Mouse (Mus musculus): ENCODE data around the gene Sftpd.

Gene Sftpd

DNA sequence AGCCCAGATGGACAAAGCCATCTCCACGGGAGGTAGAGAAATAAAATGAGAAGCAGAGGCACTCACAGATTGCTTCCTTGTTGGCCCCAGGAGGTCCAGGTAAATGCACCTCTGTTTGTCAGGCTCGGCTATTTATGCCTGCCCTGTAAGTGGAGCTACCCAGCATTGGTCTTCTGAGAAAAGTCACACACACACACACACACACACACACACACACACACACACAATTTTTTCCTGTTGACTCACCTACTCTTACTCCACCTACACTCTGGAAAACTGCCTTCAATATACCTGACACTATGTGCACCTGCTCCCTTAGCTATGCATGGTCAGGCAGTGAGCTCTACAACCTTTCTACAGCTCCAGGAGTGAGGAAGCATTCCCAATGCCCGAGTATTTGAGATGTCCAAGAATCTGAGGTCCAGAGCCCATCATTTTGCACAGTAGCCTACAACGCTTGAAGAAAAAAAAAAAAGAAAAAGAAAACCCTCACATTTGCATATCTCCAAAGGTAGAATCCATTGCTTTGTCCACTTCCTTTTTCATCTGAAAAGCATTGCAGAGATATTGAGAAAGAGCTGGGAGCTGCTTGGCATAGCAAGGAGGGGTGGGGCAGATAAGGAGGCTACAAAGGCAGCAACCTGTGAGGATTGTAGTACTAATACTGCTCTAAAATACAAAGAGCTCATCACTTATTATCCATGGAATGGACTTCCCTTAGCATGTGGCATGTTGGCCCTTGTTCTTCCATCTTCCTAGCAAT is at the start of gene Sftpd:
Gene Sftpd (minus strand): TSS at position 91 of the 763 bp plus-strand sequence.
- DNase-seq (ENCODE audit: low spot score) = no peak

DNA sequence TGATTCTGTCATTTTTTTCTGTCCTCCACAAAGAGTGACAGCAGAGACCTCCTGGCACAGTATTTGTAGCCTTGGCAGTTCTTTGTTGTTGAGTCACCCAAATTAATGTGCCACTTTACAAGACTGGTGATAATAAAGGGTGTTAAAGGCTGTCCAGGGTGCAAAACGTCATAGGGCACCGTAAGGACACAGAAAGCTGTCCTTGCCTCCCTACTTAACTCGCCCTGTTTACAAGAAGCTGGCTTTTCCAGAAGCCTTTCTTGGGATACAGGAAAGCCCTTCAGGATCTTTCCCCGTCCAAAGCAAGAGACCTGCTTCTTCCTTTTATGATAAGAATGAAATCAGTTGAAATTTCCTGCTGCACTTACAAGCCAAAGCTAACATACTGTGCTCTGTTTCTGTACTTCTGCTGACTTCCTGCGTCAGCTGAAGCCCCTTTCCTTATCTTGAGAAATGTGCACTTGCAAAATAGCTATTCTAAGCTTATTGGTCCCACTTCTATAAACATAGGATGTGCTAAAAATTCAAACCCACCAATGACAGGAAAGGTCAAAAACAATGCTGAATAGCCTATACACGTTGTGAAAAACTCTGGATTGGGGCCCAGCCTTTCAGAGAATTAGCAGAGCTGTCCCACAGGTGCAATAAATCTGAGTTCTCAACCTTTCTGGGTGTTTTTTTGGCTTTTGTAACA is 13.2 kb upstream of the Sftpd start:
- DNase-seq (ENCODE audit: low spot score) = no peak

DNA sequence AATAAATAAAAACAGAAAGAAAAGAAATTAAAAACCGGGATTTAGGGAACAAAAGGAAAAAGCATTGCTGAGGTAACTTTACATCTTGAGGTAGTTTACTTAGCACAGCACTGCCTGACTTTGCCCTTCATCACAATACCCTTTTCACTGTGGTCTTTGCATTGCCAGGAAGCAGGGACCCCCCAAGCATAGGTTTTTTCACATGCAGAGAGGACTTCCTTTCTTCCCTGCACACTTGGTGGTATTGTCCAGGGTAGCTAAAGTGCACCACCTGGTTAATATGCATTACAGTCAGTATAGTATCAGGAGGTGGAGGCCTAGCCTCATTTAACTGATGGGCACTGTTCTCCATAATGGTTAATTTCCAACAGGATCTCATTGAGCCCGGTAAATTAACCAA is 4.5 kb upstream of the Sftpd start:
- no peak for DNase-seq (ENCODE audit: low spot score)

DNA sequence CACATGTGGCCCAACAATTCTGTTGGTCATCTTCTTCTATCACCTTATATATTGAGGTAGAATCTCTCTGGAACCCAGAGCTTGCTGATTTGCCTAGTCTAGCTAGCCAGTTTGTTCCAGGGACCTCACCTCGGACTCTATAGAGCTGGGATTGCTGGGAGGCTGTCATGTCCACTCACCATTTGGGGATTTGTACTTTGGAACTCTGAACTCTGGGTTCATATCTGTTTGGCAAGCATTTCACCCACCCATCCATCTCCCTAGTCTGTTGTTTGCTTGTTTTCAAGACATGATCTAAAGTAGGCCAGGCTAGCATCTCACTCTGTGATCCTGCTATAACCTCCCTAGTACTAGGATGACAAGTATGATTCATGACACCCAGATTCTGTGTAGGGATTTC is 10.1 kb downstream of the Sftpd start:
- DNase-seq (ENCODE audit: low spot score) = no peak

DNA sequence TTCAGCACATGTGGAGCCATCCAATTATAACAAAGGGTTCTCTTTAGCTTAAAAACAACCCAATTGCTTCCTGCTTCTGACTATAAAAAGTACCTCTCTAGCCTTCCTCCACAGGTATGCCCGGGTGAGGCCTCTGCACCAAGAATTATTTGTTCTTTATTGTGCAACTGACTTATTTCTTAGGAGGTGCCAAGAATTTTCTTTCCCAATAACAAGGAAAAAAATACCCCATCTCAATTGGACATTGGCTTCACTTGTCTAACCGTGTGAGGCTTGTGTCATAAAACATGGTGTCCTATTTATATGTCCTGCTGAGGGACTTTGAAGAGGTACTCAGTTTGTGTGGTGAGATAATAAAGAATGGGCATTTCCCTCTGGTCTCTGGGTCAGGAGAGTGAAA is 14.4 kb downstream of the Sftpd start:
- no peak for DNase-seq (ENCODE audit: low spot score)

DNA sequence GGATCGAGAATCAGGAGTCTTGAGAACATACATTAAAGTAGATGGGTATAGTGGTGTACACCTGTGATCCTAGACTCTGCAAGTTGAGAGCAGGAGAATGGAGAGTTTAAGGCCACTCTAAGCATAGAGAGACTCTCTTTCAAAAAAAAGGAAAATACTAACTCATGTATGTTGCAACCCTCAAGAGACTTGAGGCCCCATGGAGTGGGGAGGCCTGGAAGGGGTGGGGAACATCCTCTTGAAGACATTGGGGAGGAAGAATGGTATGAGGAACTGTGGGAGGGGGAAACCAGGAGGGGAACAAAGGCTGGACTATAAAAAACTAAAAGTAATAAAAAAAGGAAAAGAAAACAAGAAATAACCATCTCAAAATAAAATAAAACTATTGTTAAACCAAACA is 16.4 kb downstream of the Sftpd start:
- no peak for DNase-seq (ENCODE audit: low spot score)

DNA sequence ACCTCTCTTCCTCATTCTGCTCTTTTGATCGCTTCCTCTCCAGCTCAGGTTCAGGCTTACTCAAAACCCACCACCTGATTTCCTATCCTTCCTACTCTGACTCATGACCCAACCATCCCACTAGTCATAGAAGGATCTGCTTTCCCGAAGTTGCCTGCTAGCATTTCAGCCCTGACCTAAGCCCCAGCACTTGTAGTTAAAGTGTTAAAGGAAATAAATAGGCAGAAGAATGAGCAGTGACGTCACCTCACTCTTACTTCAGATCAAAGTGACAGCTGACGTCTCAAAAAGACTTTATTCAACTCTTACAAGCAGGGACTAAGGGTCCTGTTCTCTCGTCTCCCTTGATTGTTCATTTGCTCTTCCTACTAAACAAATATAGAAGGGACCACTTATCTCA is 17.7 kb downstream of the Sftpd start:
- no peak for DNase-seq (ENCODE audit: low spot score)

DNA sequence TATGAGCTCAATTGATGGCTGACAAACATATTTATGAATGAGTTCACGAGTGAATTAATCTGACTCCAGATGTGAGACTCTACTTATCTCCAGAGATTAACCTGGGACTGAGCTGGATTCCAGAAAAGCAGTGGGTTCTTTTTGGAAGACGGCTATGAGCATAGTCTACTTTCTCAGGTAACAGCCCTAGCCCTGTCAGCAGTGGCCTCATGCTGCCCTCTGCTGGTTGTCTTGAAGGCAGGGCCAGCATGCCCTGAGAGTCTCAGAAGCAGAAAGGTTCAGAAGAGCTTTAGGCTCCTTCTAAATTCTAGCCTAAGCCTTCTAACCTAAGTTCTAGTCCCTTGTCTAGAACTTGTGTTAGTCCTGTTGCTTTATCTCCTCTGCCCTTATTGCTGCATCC is 22.3 kb downstream of the Sftpd start:
- peak; percentile 9 for DNase-seq (ENCODE audit: low spot score)

DNA sequence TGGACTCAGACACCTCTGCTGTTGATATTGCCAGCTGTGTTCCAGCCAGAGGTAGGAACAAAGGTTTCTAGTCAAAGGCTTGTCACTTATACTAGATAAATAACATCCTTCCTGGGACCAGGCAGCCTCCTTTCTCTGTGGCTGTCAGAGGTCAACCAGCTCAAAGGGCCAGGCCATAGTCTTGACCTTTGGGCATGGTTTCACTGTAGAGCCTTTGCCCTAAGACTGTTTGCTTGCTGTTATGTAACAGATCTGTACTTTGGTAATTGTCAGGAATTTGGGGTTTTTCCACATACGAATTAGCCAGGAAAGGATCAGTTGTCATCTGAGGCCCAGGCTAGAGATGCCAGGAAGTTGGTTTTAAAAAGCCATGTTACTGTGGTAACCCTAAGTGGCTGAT is 24.2 kb downstream of the Sftpd start:
- peak; percentile 31 for DNase-seq (ENCODE audit: low spot score)

DNA sequence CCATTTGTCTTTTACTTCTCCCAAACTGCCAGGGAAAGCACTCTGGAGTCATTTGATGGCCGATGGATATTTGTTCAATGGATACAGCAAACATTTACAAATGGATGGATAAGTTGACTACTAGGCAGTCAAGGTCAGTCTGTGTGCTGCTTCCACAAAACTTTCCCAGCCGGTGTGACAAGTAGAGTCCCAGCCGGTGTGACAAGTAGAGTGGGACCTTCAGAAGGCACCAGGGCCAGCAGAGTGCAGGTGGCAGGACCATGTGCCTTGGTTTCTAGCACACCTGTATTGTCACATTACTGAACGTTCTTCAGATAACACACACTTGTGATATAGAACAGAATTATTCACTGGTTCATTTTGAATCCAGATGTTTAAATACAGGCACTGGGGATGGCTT is 24.9 kb downstream of the Sftpd start:
- DNase-seq (ENCODE audit: low spot score) = no peak

DNA sequence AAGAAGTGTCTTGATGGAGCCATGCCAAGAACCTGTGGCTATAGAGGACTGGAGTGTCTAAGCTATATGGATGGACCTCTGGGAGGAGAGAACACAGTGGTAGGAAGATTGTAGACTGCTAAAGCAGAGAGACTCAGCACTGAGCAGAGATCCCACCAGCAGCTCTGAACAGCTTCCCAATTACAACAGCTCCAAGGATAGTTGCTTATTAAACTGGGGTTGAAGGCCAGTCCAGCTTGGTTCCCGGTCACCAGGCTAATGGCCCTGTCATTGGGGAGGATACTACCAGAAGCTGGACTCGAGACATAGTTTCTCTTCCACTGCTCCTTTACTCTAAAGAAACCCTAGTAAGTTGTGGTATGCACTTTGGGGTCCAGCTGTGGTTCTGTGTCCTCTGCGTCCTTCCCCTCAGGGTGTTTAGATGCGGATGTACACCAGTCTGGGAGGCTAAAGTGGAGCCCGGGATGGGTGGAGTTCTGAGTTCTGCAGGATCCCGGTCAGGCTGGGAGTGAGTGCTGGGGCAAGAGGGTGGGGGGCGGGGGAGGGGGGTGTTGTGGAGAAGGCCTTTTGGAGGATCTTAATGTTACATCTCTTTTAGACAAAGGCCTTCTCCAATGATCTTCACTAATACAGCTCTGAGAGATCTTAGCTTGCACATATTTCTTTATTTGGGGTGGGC is 33.6 kb downstream of the Sftpd start, which contains the start of gene Mbl1:
Gene Mbl1 (plus strand): TSS at position 239 of the 679 bp plus-strand sequence.
- DNase-seq (ENCODE audit: low spot score) = no peak

DNA sequence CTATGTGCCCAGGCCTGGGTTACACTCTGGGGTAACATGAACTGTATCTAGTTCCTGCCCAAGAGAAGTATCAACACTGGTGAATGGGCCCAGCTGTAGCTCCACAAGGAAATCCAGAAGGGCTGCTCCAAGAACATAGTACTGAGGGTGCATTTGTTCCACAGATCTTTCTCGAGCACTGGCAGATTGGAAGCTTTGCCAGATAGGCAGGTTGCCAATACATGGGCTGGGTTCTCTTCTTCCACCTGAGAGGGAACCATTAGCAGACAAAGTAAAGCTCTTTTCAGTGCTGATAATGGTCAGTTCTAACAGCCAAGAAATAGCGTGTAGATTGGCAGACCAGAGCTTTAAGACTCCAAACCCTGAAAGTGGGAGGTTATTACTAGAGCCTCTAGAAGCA is 37.6 kb downstream of the Sftpd start:
- DNase-seq (ENCODE audit: low spot score) = no peak

DNA sequence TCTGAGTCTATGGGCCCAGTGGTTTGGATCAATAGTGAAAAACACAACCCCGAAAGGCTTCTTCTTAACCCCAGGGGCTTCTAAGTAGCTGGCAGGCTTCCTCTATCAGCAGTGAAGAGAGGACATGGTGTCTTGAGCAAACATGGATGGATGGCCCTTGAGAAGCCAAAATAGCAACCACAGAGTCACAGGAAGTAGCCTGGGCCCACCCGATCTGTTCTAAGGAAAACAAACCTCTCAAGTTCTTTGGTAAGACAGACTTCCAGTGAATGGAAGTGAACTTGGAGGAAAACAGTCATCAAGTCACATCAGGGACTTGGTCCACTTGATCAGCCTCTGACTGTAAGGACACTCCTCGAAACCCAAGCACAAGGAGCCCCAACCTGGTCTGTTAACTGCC is 38.0 kb downstream of the Sftpd start:
- no peak for DNase-seq (ENCODE audit: low spot score)

DNA sequence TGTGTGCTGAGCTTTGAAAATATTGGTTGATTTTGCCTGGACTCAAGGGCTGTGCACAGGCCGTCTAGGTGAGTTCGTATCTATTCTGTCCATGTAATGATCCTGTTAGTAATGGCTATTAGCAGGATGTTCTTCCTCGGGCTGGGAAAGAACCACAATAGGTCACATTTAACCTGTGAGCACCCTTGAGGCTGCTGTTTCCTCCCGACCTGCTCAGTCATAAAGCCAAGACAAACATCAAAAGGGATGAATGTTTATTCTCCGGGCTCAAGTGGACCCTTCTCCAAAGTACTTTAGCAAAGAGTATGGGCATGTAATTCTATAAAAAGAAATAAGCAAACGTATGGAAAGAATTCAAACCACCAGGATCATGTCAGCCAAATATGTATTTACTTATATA is 38.9 kb downstream of the Sftpd start:
- no peak for DNase-seq (ENCODE audit: low spot score)

DNA sequence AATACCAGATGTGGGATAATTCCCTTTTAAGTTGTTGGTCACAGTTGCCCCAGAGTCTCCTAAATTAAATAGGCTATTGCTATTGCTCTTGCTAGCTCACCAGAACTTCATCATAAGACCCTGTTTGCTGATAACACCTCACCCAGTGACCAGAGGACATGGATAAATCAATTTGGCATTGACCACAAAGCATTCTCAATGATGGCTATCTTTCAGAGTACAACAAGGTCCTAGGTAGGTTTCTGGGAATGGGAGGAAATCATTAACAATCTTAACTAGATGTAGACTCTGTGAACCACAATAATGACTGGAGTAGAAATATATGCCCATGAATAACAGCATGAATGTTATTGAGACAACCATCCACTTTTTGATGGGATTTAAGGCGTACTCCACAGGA is 44.3 kb downstream of the Sftpd start:
- no peak for DNase-seq (ENCODE audit: low spot score)

DNA sequence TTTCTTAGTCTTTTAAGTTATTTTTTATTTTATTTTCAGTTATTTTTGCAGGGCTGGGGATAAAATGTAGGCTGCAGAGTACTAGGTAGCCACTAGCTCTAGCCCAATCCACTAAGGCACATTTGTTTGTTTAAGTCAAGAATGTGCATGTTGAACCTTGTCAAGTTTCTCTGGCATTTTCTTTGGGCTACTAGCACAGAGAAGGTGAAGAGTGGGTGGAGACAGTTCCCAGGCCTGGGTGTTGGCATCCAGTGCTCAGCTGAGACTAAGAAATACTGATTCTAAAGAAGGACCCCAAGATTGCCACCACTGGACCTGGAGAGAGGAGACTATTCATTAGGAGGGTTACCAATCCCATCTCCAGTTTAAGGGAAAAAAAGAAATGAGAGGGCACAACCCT is 47.9 kb downstream of the Sftpd start:
- no peak for DNase-seq (ENCODE audit: low spot score)

DNA sequence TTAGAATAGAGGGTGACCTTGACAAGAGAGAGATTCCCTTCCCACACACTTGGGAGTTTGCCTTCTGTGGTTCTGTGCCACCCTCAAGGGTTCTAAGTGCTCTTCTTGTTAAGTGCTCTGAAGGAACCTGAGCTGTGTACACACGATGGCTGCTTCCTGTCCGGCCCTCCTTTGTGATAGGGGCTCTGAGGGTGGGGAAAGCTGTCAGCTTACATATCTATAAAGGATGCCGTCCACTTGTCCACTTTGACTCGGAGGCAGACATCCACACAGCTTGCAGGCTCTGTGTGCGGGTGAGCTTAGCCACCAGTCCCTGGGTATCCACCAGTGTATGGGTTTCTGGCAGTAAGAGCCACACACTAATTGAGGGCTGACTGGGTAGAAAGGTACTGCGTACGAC is 53.4 kb downstream of the Sftpd start, which contains the start of gene Sftpa1:
Gene Sftpa1 (plus strand): TSS at position 243 of the 400 bp plus-strand sequence.
- no peak for DNase-seq (ENCODE audit: low spot score)

DNA sequence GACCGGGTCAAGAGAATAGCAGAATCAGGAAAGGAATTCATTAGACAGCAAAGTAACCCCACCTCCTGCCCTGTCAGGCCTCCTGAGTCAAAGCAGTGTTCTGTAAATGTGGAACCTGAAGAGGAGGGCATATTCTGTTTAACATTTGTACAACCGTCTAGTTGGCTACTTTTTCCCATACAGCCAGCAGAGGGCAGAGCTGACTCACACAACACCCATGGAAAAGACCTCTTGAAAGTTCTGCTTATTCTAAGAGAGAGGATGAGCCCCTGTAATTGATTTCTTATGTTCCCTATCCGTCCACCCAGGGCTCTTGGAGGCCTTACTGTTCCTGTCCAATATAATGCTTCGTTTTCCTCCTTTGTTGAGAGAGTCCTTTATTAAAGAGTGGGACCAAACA is 57.0 kb downstream of the Sftpd start:
- no peak for DNase-seq (ENCODE audit: low spot score)

DNA sequence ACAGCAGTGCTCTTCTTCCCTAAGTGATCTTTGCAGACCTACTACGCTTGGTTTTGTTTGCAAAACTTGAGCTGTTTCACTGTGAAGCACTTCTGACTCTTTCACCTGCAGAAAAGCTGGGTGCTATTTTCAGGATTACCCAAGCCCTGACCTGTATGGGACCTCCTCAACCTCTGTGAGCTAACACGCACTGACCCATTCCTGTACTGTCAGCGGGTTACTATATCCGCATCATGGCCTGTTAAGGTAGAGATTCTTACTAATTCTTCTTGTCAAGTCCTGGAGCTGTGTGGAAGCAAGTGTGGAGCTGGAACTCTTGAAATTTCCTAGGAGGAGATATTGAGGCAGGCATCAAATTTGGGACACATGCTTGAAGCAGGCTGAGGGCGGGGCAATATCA is 60.3 kb downstream of the Sftpd start:
- DNase-seq (ENCODE audit: low spot score) = no peak

Data from adipocyte (in vitro differentiated cells).